Mouse (Mus musculus) erythroblast, embryonic 14.5 days (primary cell): Measurements from ENCODE around the gene Cped1.

Experiments used
- GATA1 ChIP-seq: IDR thresholded peaks from 2 replicates; pipeline ENCODE4 v1.6.1; 2012; ENCODE audit warnings: low read length, inconsistent platforms, mixed read lengths
- TAL1 ChIP-seq: IDR thresholded peaks from 3 replicates; pipeline ENCODE4 v1.6.1; 2012; ENCODE audit warnings: low read length, inconsistent platforms, mixed read lengths

DNA sequence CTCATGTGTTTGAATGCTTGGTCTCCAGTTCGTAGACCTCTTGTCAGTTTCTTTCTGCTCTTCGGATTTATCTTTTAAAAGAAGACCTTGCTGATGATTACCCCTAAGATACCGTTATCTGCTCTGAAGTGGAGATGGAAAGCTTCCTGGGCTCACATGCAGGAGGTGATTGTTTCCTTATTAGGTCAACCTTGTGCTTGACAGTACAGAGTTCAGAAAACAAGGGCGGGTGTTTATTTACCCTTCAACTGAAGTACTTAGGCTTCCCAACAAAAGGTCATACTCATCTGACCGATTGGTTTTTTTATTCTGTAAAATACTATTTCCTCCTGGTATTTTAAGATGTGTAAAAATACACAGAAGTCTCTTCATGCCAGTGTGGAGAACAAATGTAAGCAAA, 106.1 kb downstream of the Cped1 start:
- no peak for TF ChIP-seq GATA1
- no peak for TF ChIP-seq TAL1
